Mouse (Mus musculus): ENCODE data around the gene Olfr116.

Olfr116 gene

DNA sequence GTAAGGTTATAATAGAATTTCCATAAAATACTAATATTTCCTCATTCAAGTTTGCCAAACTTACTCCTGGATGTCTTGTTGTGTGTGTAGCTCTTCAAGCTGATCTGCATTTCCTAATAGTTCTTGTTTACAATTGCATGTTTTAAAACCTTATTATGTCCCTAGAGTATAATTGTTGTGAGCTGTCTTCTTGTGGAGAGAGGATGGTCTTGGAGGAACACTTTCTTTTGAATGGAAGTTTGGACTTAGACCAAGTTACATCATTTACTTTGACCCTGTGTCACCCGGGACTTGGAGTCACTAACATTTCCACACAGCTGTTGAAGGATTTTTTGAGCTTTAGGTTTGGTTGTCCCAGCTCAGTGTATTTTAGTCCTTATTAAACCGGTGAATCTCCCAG is at the start of gene Olfr116, which contains the start of gene Olfr115:
Olfr116 (minus strand) TSS at position 191 of the 400 bp plus-strand sequence.
Olfr115 (minus strand) TSS at position 101 of the 400 bp plus-strand sequence.
- DNase-seq (ENCODE audit: extremely low read depth, low read depth, low spot score), result no peak

DNA sequence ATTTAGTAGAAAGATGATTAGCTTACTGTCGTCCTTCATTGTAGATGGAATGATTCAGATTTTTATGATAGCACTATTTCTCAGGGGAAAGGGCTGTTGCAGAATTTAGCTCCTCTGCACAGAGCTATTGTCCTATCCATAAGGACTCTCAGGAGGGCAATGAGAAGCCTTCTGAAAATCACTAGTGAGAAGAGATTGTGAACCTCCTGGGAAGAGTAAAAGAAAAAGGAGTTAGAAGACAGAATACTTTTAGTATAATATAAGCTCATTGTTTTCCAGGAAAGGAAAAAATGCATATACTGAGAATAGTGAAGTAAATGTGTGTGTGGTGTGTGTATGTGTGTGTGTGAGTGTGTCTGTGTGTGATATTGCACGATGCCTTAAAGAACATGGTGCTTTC is 39.7 kb upstream of the Olfr116 start, which contains the start of gene Olfr118:
Olfr118 (plus strand) TSS at position 301 of the 400 bp plus-strand sequence.
- DNase-seq (ENCODE audit: extremely low read depth, low read depth, low spot score), result no peak

DNA sequence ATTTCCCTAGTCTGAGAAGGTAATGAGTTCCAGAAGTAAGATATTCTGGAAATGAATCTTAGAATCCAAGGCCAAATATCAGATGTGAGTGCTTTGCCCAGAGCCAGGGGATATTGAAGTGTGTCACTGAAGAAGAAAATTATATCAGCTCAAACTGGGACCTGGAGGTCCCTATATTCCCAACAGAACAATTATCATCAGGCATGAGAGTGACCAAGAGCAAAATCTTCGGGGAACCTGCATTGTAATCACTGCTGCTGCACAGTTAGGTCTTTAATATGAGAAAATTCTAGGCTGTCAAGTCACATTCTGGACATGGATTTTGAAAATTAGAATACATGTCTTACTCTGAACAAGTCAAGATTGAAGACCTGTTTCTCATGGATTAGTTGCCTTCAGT is 36.7 kb upstream of the Olfr116 start, which contains the start of gene Olfr117:
Olfr117 (minus strand) TSS at position 101 of the 400 bp plus-strand sequence.
- no peak for DNase-seq (ENCODE audit: extremely low read depth, low read depth, low spot score)

DNA sequence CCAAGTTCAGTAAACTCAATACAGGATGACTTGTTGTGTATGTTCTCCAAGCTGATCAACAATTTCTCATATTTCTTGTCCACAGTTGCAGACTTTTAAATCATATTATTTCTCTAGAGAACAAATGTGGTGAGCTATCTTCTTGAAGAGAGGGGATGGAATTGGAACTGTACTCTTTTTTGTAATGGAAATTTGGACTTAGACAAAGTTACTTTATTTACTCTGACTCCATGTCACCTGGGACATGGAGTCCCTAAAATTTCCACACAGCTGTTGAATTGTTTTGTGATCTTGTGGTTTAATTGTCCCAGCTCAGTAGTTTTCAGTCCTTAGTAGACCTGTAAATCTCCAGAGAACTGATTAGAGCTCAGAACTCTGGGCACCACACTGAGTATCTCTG is 34.4 kb downstream of the Olfr116 start, which contains the start of gene Olfr114:
Olfr114 (minus strand) TSS at position 101 of the 400 bp plus-strand sequence.
- no peak for DNase-seq (ENCODE audit: extremely low read depth, low read depth, low spot score)

DNA sequence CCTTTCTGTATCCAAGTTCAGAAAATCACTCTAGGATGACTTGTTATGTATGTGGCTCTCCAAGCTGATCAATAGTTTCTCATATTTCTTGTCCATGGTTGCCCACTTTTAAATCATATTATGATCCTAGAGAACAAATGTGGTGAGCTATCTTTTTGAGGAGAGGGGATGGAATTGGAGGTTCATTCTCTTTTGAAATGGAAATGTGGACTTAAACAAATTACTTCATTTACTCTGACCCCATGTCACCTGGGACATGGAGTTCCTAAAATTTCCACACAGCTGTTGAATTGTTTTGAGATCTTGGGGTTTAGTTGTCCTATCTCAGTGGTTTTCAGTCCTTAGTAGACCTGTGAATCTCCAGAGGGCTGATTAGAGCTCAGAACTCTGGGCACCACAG is 49.4 kb downstream of the Olfr116 start, which contains the start of gene Olfr113:
Olfr113 (minus strand) TSS at position 101 of the 400 bp plus-strand sequence.
- no peak for DNase-seq (ENCODE audit: extremely low read depth, low read depth, low spot score)
